Mouse (Mus musculus): Measurements from ENCODE around the gene Lipe. TPM values are rescaled to one million over a fixed set of nuclear protein-coding genes. Genes with fewer than 3 reads are reported as not detected.

Lipe gene
- polyA plus RNA-seq (2015; fragmentation: Nextera tagmentation; extraction: Ambion mirVana) = 9.8 and 12.5 TPM in 2 replicates

DNA sequence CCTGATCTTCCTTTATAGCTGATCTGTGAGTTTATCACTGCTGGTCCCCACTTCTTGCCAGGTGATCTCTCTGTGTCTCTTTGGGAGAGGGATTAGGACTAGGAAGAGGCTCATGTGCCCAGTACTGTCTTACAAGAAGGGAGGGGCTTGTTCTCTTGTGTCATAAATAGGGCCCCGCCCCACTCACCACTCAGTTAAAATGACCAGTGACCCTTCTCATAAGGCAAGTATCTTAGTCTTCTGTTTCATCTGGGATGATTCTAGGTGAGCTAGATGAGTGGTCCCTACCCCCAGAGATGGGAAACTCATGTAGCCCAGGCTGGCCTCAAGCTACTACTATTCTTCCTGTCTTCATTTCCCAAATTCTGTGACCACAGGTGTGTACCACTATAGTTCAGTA, at the start of gene Lipe:
Gene Lipe, minus strand, starts transcription at position 101 of the 400 bp plus-strand sequence.
- ATAC-seq = no peak
- 95% methylated on average over 1 of the region's 1 CpGs for WGBS
- no peak within 1 kb of the TSS for H3K9ac ChIP-seq (ENCODE audit: low read depth, low read length)

GRCm38 (mm10) chr7:25440816-25441153, 42.3 kb upstream of the Lipe start:
- no peak for ATAC-seq
- 88% methylated on average over 6 of the region's 6 CpGs for WGBS
- H3K4me3 ChIP-seq (ENCODE audit: low read depth, low read length) = no peak overlapping the region

More for the DNA sequence above, at the start of gene Lipe:
- Histone ChIP-seq H3K36me3 (ENCODE audit: control insufficient read depth, insufficient read depth, low read length) (no peaks in the 10 kb centered on the region), H3K27me3 (ENCODE audit: control insufficient read depth, insufficient read depth, low read depth, low read length) (no peaks in the 10 kb centered on the region), H3K4me1 (ENCODE audit: control insufficient read depth, insufficient read depth, low read length) (peaks cover 15% of the 10 kb centered on the region), H3K9me3 (replicated peaks; ENCODE audit: control insufficient read depth, low read length, poor library complexity, severe bottlenecking) (no peaks in the 10 kb centered on the region), H3K4me2 (ENCODE audit: low read length) (no peak within 1 kb of the TSS), H3K27ac (ENCODE audit: low read length) (no peak within 1 kb of the TSS), H3K4me3 (ENCODE audit: low read depth, low read length) (no peak within 1 kb of the TSS)

GRCm38 (mm10) chr7:25439978-25440815, 41.7 kb upstream of the Lipe start:
- no peak for ATAC-seq
- no peaks in the 10 kb centered on the region for H3K9me3 ChIP-seq (replicated peaks; ENCODE audit: control insufficient read depth, low read length, poor library complexity, severe bottlenecking)
- H3K9ac ChIP-seq (ENCODE audit: low read depth, low read length) = no peak overlapping the region
- H3K36me3 ChIP-seq (ENCODE audit: control insufficient read depth, insufficient read depth, low read length) = no peaks in the 10 kb centered on the region
- whole genome bisulfite sequencing = 90% methylated on average over 9 of the region's 9 CpGs
- H3K4me1 ChIP-seq (ENCODE audit: control insufficient read depth, insufficient read depth, low read length) = no peaks in the 10 kb centered on the region
- no peaks in the 10 kb centered on the region for H3K27me3 ChIP-seq (ENCODE audit: control insufficient read depth, insufficient read depth, low read depth, low read length)
- no peak overlapping the region for H3K4me3 ChIP-seq (ENCODE audit: low read depth, low read length)
- H3K27ac ChIP-seq (ENCODE audit: low read length) = no peak overlapping the region
- H3K4me2 ChIP-seq (ENCODE audit: low read length) = no peak overlapping the region

More at GRCm38 (mm10) chr7:25440816-25441153, 42.3 kb upstream of the Lipe start:
- Histone ChIP-seq H3K36me3 (ENCODE audit: control insufficient read depth, insufficient read depth, low read length) (no peaks in the 10 kb centered on the region), H3K9me3 (replicated peaks; ENCODE audit: control insufficient read depth, low read length, poor library complexity, severe bottlenecking) (no peaks in the 10 kb centered on the region), H3K4me1 (ENCODE audit: control insufficient read depth, insufficient read depth, low read length) (no peaks in the 10 kb centered on the region), H3K4me2 (ENCODE audit: low read length) (no peak overlapping the region), H3K27ac (ENCODE audit: low read length) (no peak overlapping the region), H3K9ac (ENCODE audit: low read depth, low read length) (no peak overlapping the region), H3K27me3 (ENCODE audit: control insufficient read depth, insufficient read depth, low read depth, low read length) (no peaks in the 10 kb centered on the region)

GRCm38 (mm10) chr7:25439124-25439822, 40.8 kb upstream of the Lipe start:
- Histone ChIP-seq H3K36me3 (ENCODE audit: control insufficient read depth, insufficient read depth, low read length) (no peaks in the 10 kb centered on the region), H3K4me2 (ENCODE audit: low read length) (no peak overlapping the region), H3K4me1 (ENCODE audit: control insufficient read depth, insufficient read depth, low read length) (no peaks in the 10 kb centered on the region), H3K9me3 (replicated peaks; ENCODE audit: control insufficient read depth, low read length, poor library complexity, severe bottlenecking) (no peaks in the 10 kb centered on the region), H3K9ac (ENCODE audit: low read depth, low read length) (no peak overlapping the region), H3K27me3 (ENCODE audit: control insufficient read depth, insufficient read depth, low read depth, low read length) (no peaks in the 10 kb centered on the region), H3K4me3 (ENCODE audit: low read depth, low read length) (no peak overlapping the region), H3K27ac (ENCODE audit: low read length) (no peak overlapping the region)
- WGBS = 87% methylated on average over 8 of the region's 8 CpGs
- no peak for ATAC-seq

GRCm38 (mm10) chr7:25436704-25437103, 38.2 kb upstream of the Lipe start:
- no peak overlapping the region for H3K4me2 ChIP-seq (ENCODE audit: low read length)
- 0 out of 2 replicates have a peak, but pooled peaks cover 2% of the 10 kb centered on the region for H3K4me1 ChIP-seq (ENCODE audit: control insufficient read depth, insufficient read depth, low read length)
- no peak overlapping the region for H3K4me3 ChIP-seq (ENCODE audit: low read depth, low read length)
- no peak overlapping the region for H3K9ac ChIP-seq (ENCODE audit: low read depth, low read length)
- no peaks in the 10 kb centered on the region for H3K9me3 ChIP-seq (replicated peaks; ENCODE audit: control insufficient read depth, low read length, poor library complexity, severe bottlenecking)
- 93% methylated on average over 2 of the region's 2 CpGs for WGBS
- no peak for ATAC-seq
- no peak overlapping the region for H3K27ac ChIP-seq (ENCODE audit: low read length)
- H3K27me3 ChIP-seq (ENCODE audit: control insufficient read depth, insufficient read depth, low read depth, low read length) = no peaks in the 10 kb centered on the region
- no peaks in the 10 kb centered on the region for H3K36me3 ChIP-seq (ENCODE audit: control insufficient read depth, insufficient read depth, low read length)

GRCm38 (mm10) chr7:25436226-25436625, 37.7 kb upstream of the Lipe start:
- Histone ChIP-seq H3K4me3 (ENCODE audit: low read depth, low read length) (no peak overlapping the region), H3K4me1 (ENCODE audit: control insufficient read depth, insufficient read depth, low read length) (0 out of 2 replicates have a peak, but pooled peaks cover 2% of the 10 kb centered on the region), H3K27ac (ENCODE audit: low read length) (no peak overlapping the region), H3K36me3 (ENCODE audit: control insufficient read depth, insufficient read depth, low read length) (no peaks in the 10 kb centered on the region), H3K9me3 (replicated peaks; ENCODE audit: control insufficient read depth, low read length, poor library complexity, severe bottlenecking) (no peaks in the 10 kb centered on the region), H3K9ac (ENCODE audit: low read depth, low read length) (no peak overlapping the region), H3K4me2 (ENCODE audit: low read length) (no peak overlapping the region), H3K27me3 (ENCODE audit: control insufficient read depth, insufficient read depth, low read depth, low read length) (no peaks in the 10 kb centered on the region)
- no peak for ATAC-seq
- 85% methylated on average over 6 of the region's 6 CpGs for WGBS

- H3K4me3 ChIP-seq (ENCODE audit: low read depth, low read length) = no peak overlapping the region
- 0 out of 2 replicates have a peak, but pooled peaks cover 2% of the 10 kb centered on the region for H3K4me1 ChIP-seq (ENCODE audit: control insufficient read depth, insufficient read depth, low read length)
- H3K27ac ChIP-seq (ENCODE audit: low read length) = no peak overlapping the region
- no peak overlapping the region for H3K9ac ChIP-seq (ENCODE audit: low read depth, low read length)
- H3K9me3 ChIP-seq (replicated peaks; ENCODE audit: control insufficient read depth, low read length, poor library complexity, severe bottlenecking) = no peaks in the 10 kb centered on the region
- no peak for ATAC-seq
- no peaks in the 10 kb centered on the region for H3K27me3 ChIP-seq (ENCODE audit: control insufficient read depth, insufficient read depth, low read depth, low read length)
- H3K4me2 ChIP-seq (ENCODE audit: low read length) = no peak overlapping the region
- 93% methylated on average over 2 of the region's 2 CpGs for WGBS
- no peaks in the 10 kb centered on the region for H3K36me3 ChIP-seq (ENCODE audit: control insufficient read depth, insufficient read depth, low read length)
Observed at GRCm38 (mm10) chr7:25435546-25435851, 37.0 kb upstream of the Lipe start.

- H3K4me2 ChIP-seq (ENCODE audit: low read length) = no peak overlapping the region
- no peak for ATAC-seq
- WGBS = 87% methylated on average over 10 of the region's 10 CpGs
- H3K36me3 ChIP-seq (ENCODE audit: control insufficient read depth, insufficient read depth, low read length) = no peaks in the 10 kb centered on the region
- H3K27me3 ChIP-seq (ENCODE audit: control insufficient read depth, insufficient read depth, low read depth, low read length) = no peaks in the 10 kb centered on the region
- H3K9me3 ChIP-seq (replicated peaks; ENCODE audit: control insufficient read depth, low read length, poor library complexity, severe bottlenecking) = no peaks in the 10 kb centered on the region
- H3K9ac ChIP-seq (ENCODE audit: low read depth, low read length) = no peak overlapping the region
- H3K4me3 ChIP-seq (ENCODE audit: low read depth, low read length) = no peak overlapping the region
- 0 out of 2 replicates have a peak, but pooled peaks cover 2% of the 10 kb centered on the region for H3K4me1 ChIP-seq (ENCODE audit: control insufficient read depth, insufficient read depth, low read length)
- H3K27ac ChIP-seq (ENCODE audit: low read length) = no peak overlapping the region
Observed at GRCm38 (mm10) chr7:25434654-25435545, 36.4 kb upstream of the Lipe start.
